Mouse (Mus musculus) thymus, postnatal 10 days (tissue): Measurements from ENCODE around the gene 6820408C15Rik.
"Not testable (repeated sequence)": the region's sequence is repeated elsewhere in the genome, so short reads cannot be mapped to it uniquely, and the experiment has no call there.

Source experiments
- DNase-seq, 2 experiments: peaks; one replicate each; pipeline ENCODE4 v3.0.0; 2021; ENCODE audit warnings: low spot score in 2 of 2

The 6820408C15Rik gene

GRCm38 (mm10) chr2:152411471-152411870 is 3.9 kb upstream of the 6820408C15Rik start:
- DNase-seq: no peak

- no peak for DNase-seq
Observed at GRCm38 (mm10) chr2:152412526-152413157, 2.7 kb upstream of the 6820408C15Rik start.

- DNase-seq: no peak
Observed at GRCm38 (mm10) chr2:152413158-152413764, 2.1 kb upstream of the 6820408C15Rik start.

DNA sequence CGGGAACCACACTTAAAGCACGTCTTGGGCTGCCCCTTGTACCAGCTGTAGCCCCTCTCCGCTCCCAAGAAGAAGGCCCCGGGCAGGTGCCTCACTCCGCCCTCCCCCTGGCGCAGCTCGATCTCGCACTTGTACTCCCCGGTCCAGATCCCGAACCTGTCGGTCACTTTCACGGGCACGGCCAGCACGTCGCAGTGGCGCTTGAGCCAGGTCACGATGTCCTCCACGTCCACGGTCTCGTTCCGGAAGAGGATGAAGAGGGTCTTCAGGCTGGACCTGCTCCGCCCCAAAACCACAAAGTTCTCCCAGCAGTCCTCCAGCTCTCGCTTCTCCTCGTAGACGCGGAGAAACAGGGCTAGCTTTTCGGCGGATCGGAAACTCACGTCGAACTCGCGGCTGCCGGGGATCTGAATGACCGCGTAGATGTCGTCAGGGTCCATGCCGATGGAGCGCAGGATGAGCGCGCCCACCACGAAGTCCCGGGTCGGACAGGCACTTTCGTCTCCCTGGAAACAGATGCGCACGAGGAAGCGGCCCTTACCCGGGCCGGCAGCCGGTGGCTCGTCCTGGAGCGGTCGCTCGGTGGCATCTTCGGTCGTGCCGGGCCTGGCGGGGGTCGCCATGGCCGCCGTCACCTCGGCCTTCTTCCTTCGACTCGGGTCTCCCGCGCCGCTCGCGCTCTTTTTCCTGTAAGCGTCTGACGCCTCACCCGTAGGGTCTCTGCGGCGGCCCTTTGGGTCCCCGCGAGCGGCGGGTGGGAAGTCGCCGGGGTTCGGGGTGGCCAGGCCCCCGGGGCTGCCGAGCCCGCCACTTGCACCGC is 1.4 kb upstream of the 6820408C15Rik start:
- peak in 1 of 2 experiments; percentile 10 for DNase-seq

- DNase-seq: peak in 1 of 2 experiments; percentile 19
Observed at GRCm38 (mm10) chr2:152414591-152415165, 709 bp upstream of the 6820408C15Rik start, which contains the start of gene Zcchc3. Gene Zcchc3, minus strand, starts transcription at chr2:152415027.

GRCm38 (mm10) chr2:152415786-152416185 is 399 bp downstream of the 6820408C15Rik start:
- DNase-seq: no peak

GRCm38 (mm10) chr2:152427493-152427892 is 12.1 kb downstream of the 6820408C15Rik start:
- DNase-seq: no peak

- not testable (repeated sequence) for DNase-seq
Observed at GRCm38 (mm10) chr2:152428481-152428880, 13.1 kb downstream of the 6820408C15Rik start.

GRCm38 (mm10) chr2:152436405-152436901 is 21.1 kb downstream of the 6820408C15Rik start:
- no peak for DNase-seq

GRCm38 (mm10) chr2:152436983-152437860 is 21.8 kb downstream of the 6820408C15Rik start:
- DNase-seq: peak; percentile 51 to 87

DNA sequence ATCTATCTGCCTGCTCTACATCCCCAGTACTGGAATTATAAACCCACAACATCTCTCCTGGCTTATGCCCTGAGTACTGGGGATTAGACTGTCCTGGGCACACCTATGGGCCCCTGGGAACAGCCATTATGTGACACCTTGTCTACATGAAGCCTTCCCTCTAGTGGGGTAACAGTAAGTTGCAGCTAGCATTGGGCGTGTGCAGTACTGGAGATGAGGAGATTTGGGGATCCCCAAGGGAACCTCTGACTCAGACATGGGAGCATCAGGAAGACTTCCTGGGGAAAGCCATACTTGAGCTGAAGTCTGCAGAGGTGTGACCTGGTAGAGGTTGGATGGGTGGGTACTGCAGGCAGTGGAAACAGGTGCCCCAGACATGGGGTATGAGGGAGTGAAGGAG is 23.6 kb downstream of the 6820408C15Rik start:
- DNase-seq: no peak

- no peak for DNase-seq
Observed at GRCm38 (mm10) chr2:152439833-152440232, 24.4 kb downstream of the 6820408C15Rik start.

GRCm38 (mm10) chr2:152442322-152442721 is 26.9 kb downstream of the 6820408C15Rik start:
- DNase-seq: no peak

GRCm38 (mm10) chr2:152443281-152443680 is 27.9 kb downstream of the 6820408C15Rik start:
- DNase-seq: no peak

DNA sequence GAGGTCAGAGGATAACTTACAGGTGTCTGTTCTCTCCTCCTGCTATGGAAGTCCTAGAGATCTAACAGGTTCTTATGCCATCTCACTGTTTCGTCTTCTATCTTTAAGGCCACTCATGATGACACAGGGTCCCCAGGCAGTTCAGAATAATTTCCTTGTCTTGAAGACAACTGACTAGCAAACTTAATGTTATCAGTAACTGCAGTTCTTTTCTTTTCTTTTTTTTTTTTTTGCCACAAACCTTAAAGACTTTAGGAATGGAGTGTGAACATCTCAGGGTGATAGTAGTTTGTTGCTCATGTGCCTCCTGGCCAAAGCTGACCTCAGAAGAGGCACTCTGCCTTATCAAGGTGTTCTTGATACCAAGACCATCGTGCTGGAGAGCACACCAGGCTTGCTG is 31.3 kb downstream of the 6820408C15Rik start:
- no peak for DNase-seq

GRCm38 (mm10) chr2:152447461-152447860 is 32.1 kb downstream of the 6820408C15Rik start:
- DNase-seq: no peak

- DNase-seq: peak in 1 of 2 experiments; percentile 35
Observed at GRCm38 (mm10) chr2:152450241-152450640, 34.9 kb downstream of the 6820408C15Rik start.

DNA sequence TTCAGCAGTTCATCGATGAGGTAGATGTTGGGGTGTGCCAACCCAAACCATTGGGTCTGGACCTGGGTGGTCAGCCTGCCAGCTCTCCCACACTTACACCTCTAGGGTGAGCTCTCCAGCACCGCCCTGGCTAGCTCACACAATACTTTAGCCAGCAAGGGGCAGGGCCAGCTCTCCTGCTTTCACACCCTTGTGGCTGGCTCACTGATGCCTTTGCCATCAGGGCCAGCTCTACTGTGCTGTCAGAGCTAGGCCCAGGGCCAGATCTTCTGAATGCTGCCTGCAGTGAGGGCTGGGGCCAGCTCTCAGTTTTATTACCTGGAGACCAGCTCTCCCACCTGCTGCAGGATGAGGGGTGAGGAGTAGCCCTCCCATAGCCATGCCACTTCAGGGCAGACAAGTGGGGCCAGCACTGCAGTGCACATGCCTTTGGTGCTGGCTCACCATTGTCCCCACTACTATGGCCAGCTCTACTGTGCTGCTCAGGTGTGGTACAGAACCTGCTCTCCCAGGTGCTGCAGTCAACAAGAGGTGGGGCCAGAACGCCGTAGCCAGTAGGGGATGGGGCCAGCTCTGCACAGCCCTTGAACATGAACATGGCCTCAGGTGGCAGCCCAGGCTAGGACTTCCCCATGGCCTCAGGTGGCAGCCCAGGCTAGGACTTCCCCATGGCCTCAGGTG is 36.9 kb downstream of the 6820408C15Rik start:
- no peak for DNase-seq

DNA sequence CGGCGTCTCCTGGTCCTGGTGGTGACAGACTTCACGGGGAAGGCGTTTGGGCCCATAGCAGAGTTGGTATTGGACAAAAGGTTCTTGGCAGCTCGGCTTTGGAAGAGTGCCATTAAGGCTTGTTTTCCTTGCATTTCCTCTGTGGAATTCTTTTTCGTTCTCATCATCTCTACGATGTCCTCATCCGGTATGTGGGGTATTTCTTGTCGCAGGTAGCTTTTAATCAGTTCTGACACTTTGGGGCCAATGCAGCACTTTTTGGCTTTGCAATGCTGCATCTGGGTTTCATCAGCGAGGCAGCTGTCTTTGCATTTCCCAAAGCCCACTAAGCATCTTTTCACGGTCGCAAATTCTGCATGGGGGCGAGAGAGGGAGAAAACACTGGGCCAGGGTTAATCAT is 43.9 kb downstream of the 6820408C15Rik start:
- no peak for DNase-seq

- no peak for DNase-seq
Observed at GRCm38 (mm10) chr2:152464570-152465150, 49.3 kb downstream of the 6820408C15Rik start, which contains the start of gene Defb23. Gene Defb23, minus strand, starts transcription at chr2:152464620.
